Mouse (Mus musculus) liver, embryonic 15.5 days (tissue): Measurements from ENCODE around the gene Eno3. TPM values are rescaled to one million over a fixed set of nuclear protein-coding genes. Genes with fewer than 3 reads are reported as not detected.

Experiments used
- ATAC-seq: fragments of 200-750 bp; cut with Nextera tagmentation; 2 replicates; pipeline ENCODE4 v1.8.0; 2017; ENCODE audit warnings: moderate number of reproducible peaks, mild to moderate bottlenecking, moderate library complexity; ENCODE audit not compliant: insufficient read depth
- H3K27ac ChIP-seq: fragments of 300-500 bp; sonication (generic); replicated peaks from 2 replicates; pipeline ENCODE4 v1.5.1; 2015; ENCODE audit warnings: mild to moderate bottlenecking, inconsistent platforms
- H3K27me3 ChIP-seq: fragments of 300-500 bp; sonication (generic); 2 replicates; pipeline ENCODE4 v1.6.1; 2015; ENCODE audit warnings: mild to moderate bottlenecking, inconsistent platforms
- H3K36me3 ChIP-seq: fragments of 300-500 bp; sonication (generic); replicated peaks from 2 replicates; pipeline ENCODE4 v1.6.1; 2015; ENCODE audit warnings: moderate library complexity, mild to moderate bottlenecking, inconsistent platforms
- H3K4me1 ChIP-seq: fragments of 300-500 bp; sonication (generic); replicated peaks from 2 replicates; pipeline ENCODE4 v1.6.1; 2015; ENCODE audit warnings: inconsistent platforms
- H3K4me2 ChIP-seq: fragments of 300-500 bp; sonication (generic); 2 replicates; pipeline ENCODE4 v1.6.1; 2015; ENCODE audit warnings: moderate library complexity, mild to moderate bottlenecking, inconsistent platforms
- H3K4me3 ChIP-seq: fragments of 300-500 bp; sonication (generic); replicated peaks from 2 replicates; pipeline ENCODE4 v1.5.1; 2015; ENCODE audit warnings: mild to moderate bottlenecking, inconsistent platforms
- H3K9ac ChIP-seq: fragments of 300-500 bp; sonication (generic); 2 replicates; pipeline ENCODE4 v1.6.1; 2015; ENCODE audit warnings: moderate library complexity, mild to moderate bottlenecking, inconsistent platforms
- H3K9me3 ChIP-seq: fragments of 300-500 bp; sonication (generic); replicated peaks from 2 replicates; pipeline ENCODE4 v1.6.1; 2016; ENCODE audit warnings: inconsistent platforms
- WGBS: fragments of 180-500 bp; shearing (Covaris S2); methylation state at CpG from one replicate; pipeline ENCODE4 v1.1.7; 2015; ENCODE audit warnings: mixed read lengths; ENCODE audit not compliant: insufficient replicate concordance; 5-methylcytosine and 5-hydroxymethylcytosine counted together
- polyA plus RNA-seq: library from polyadenylated mRNA; unstranded; fragments of >200 nt; fragmentation: Nextera tagmentation; extraction: Ambion mirVana; gene quantifications from 2 replicates; pipeline ENCODE4 v1.2.1, GENCODE M21; 2015

Gene Eno3
- polyA plus RNA-seq, 1 experiment from 2014 or later, result 18.2 TPM

- no peak overlapping the region for H3K4me3 ChIP-seq
- no peak overlapping the region for H3K27ac ChIP-seq
- peaks cover 17% of the 10 kb centered on the region for H3K4me1 ChIP-seq
- no peak overlapping the region for H3K4me2 ChIP-seq
- no peak for ATAC-seq
- no peaks in the 10 kb centered on the region for H3K9me3 ChIP-seq
- H3K27me3 ChIP-seq, result no peaks in the 10 kb centered on the region
- no peaks in the 10 kb centered on the region for H3K36me3 ChIP-seq
- no peak overlapping the region for H3K9ac ChIP-seq
- 29% methylated on average over 4 of the region's 4 CpGs for WGBS
Observed at GRCm38 (mm10) chr11:70625473-70625872, 31.5 kb upstream of the Eno3 start.

- Histone ChIP-seq H3K4me3 (no peak overlapping the region), H3K4me2 (no peak overlapping the region), H3K36me3 (no peaks in the 10 kb centered on the region), H3K27ac (no peak overlapping the region), H3K4me1 (peaks cover 20% of the 10 kb centered on the region), H3K9me3 (no peaks in the 10 kb centered on the region), H3K27me3 (no peaks in the 10 kb centered on the region), H3K9ac (no peak overlapping the region)
- ATAC-seq, result no peak
- 58% methylated on average over 4 of the region's 4 CpGs for WGBS
Observed at GRCm38 (mm10) chr11:70626877-70627276, 30.1 kb upstream of the Eno3 start.

GRCm38 (mm10) chr11:70628431-70628830 is 28.6 kb upstream of the Eno3 start:
- WGBS, result 48% methylated on average over 2 of the region's 2 CpGs
- no peak overlapping the region for H3K4me2 ChIP-seq
- H3K9ac ChIP-seq, result no peak overlapping the region
- H3K36me3 ChIP-seq, result no peaks in the 10 kb centered on the region
- no peaks in the 10 kb centered on the region for H3K27me3 ChIP-seq
- peaks cover 17% of the 10 kb centered on the region for H3K4me1 ChIP-seq
- no peaks in the 10 kb centered on the region for H3K9me3 ChIP-seq
- no peak overlapping the region for H3K4me3 ChIP-seq
- H3K27ac ChIP-seq, result no peak overlapping the region
- no peak for ATAC-seq

DNA sequence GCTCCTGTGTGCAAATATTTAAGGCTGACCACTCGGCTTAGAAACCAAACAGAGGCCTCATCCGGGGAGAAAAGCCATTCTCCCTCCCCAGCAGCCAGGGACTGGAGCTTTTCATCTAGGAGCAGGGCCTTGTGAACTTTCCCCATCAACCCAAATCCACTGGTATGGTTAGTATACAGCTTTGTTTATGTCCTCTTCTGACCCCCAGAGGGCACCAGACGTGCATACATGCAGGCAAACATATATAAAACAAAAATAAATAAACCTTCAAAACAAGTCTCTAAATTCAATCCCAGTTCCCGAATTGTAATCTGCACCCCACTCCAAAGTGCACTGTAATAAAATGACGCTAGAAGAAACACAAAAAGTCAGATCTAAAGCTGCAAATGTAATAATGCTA is 27.4 kb upstream of the Eno3 start:
- WGBS, result 34% methylated on average over 5 of the region's 5 CpGs
- Histone ChIP-seq H3K4me2 (no peak overlapping the region), H3K9me3 (no peaks in the 10 kb centered on the region), H3K27ac (no peak overlapping the region), H3K4me1 (peaks cover 17% of the 10 kb centered on the region), H3K36me3 (no peaks in the 10 kb centered on the region), H3K27me3 (no peaks in the 10 kb centered on the region), H3K4me3 (no peak overlapping the region), H3K9ac (no peak overlapping the region)
- ATAC-seq, result no peak

DNA sequence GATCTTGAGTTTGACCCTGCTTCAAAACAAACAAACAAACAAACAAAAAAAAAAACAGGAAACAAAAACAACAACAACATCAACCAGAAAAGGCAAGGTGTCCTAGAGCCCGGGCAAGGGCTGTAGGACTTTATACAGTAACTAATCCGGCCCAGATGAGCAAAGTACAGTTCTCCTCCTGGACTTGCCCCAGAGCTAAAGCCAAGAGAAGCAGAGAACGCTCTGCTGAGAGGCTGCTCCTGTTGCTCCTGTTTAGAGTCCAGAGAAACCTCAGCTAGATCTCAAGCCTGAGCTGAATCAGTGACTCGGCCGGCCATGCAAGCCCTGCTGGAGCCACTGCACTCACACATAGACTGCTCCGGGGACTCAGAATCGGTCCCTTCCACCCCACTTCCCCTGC is 26.9 kb upstream of the Eno3 start:
- H3K27me3 ChIP-seq, result no peaks in the 10 kb centered on the region
- peak overlapping the region; percentile 53 for H3K27ac ChIP-seq
- WGBS, result 36% methylated on average over 7 of the region's 7 CpGs
- H3K9me3 ChIP-seq, result no peaks in the 10 kb centered on the region
- no peaks in the 10 kb centered on the region for H3K36me3 ChIP-seq
- no peak overlapping the region for H3K4me3 ChIP-seq
- ATAC-seq, result no peak
- H3K4me2 ChIP-seq, result peak overlapping the region; percentile 7; the same call in 1 of the 2 replicates
- peak overlapping the region; percentile 18; the same call in 1 of the 2 replicates for H3K9ac ChIP-seq
- peaks cover 17% of the 10 kb centered on the region for H3K4me1 ChIP-seq

DNA sequence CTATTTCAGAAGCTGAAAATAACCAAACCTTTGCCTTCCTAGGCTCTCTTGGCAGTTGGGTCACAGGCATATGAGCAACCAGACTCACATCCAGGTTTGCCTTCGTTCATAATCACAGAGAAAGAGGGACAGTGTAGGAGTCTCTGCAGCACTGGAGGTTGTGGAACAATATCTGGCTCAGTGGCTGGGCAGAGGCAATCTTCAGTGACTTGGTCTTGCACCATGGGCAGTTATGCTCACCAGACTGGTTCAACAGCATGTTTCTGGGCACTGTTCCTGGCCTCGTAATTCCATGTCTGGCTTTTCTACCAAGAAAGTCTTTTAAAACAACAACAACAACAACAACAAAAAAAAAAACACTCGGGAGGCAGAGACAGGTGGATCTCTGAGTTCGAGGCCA is 21.4 kb upstream of the Eno3 start:
- no peak overlapping the region for H3K27ac ChIP-seq
- WGBS, result 68% methylated on average over 4 of the region's 4 CpGs

GRCm38 (mm10) chr11:70637764-70638163 is 19.2 kb upstream of the Eno3 start:
- no peaks in the 10 kb centered on the region for H3K9me3 ChIP-seq
- H3K27me3 ChIP-seq, result no peaks in the 10 kb centered on the region
- H3K36me3 ChIP-seq, result no peaks in the 10 kb centered on the region
- ATAC-seq, result no peak
- H3K9ac ChIP-seq, result 0 out of 2 replicates have a peak overlapping the region, but pooled peaks have one; percentile 12
- H3K27ac ChIP-seq, result peak overlapping the region; percentile 90
- H3K4me1 ChIP-seq, result peaks cover 49% of the 10 kb centered on the region
- WGBS, result 93% methylated on average over 1 of the region's 1 CpGs
- H3K4me3 ChIP-seq, result no peak overlapping the region
- no peak overlapping the region for H3K4me2 ChIP-seq

More for the DNA sequence above, 21.4 kb upstream of the Eno3 start:
- H3K9me3 ChIP-seq, result no peaks in the 10 kb centered on the region
- no peak for ATAC-seq
- no peak overlapping the region for H3K4me2 ChIP-seq
- H3K27me3 ChIP-seq, result no peaks in the 10 kb centered on the region
- H3K4me3 ChIP-seq, result no peak overlapping the region
- H3K4me1 ChIP-seq, result peaks cover 42% of the 10 kb centered on the region
- no peak overlapping the region for H3K9ac ChIP-seq
- no peaks in the 10 kb centered on the region for H3K36me3 ChIP-seq

DNA sequence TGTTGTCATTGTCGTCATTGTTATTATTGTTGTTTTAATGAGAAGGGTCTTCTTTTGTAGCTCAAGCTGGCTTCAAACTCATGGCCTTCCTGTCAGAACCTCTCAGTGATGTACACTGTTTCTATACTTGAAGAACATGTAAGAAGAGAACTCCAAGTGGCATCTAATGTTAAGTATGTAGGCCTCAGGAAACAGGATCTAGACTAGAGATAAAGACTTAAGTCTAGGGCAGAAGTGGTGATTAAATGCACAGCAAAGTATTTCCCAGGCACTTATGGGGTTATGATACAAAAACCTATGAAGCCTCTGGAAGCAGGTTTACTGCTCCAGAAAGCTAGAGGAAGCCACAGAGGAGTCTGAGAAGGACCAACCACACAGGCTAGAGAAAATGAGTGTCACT is 18.7 kb upstream of the Eno3 start:
- H3K9me3 ChIP-seq, result no peaks in the 10 kb centered on the region
- ATAC-seq, result peak; percentile 16; the same call in 1 of the 2 replicates
- peak overlapping the region; percentile 60 for H3K4me2 ChIP-seq
- no peaks in the 10 kb centered on the region for H3K27me3 ChIP-seq
- H3K36me3 ChIP-seq, result 0 out of 2 replicates have a peak, but pooled peaks cover 2% of the 10 kb centered on the region
- H3K9ac ChIP-seq, result peak overlapping the region; percentile 30; the same call in 1 of the 2 replicates
- peaks cover 49% of the 10 kb centered on the region for H3K4me1 ChIP-seq
- H3K27ac ChIP-seq, result peak overlapping the region; percentile 90
- peak overlapping the region; percentile 27 for H3K4me3 ChIP-seq
- WGBS, result 27% methylated on average over 1 of the region's 1 CpGs

- Histone ChIP-seq H3K4me3 (peak within 1 kb of the TSS; percentile 27), H3K4me2 (peak within 1 kb of the TSS; percentile 60), H3K36me3 (0 out of 2 replicates have a peak, but pooled peaks cover 7% of the 10 kb centered on the region), H3K4me1 (peaks cover 49% of the 10 kb centered on the region), H3K9ac (peak within 1 kb of the TSS; percentile 30; the same call in 1 of the 2 replicates), H3K27me3 (no peaks in the 10 kb centered on the region), H3K9me3 (no peaks in the 10 kb centered on the region), H3K27ac (peak within 1 kb of the TSS; percentile 90)
- WGBS, result 6% methylated on average over 5 of the region's 5 CpGs
- peak; percentile 88 for ATAC-seq
Observed at GRCm38 (mm10) chr11:70638714-70639278, 18.2 kb upstream of the Eno3 start, which contains the start of gene Gp1ba. Gene Gp1ba (plus strand): TSS chr11:70639122.

DNA sequence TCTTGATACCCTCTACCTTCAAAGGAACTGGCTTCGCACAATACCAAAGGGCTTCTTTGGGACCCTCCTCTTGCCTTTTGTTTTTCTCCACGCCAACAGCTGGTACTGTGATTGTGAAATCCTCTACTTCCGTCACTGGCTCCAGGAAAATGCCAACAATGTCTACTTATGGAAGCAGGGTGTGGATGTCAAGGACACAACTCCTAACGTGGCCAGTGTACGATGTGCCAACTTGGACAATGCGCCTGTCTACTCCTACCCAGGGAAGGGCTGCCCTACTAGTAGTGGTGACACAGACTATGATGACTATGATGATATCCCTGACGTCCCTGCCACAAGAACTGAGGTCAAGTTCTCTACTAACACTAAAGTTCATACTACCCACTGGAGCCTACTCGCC is 17.0 kb upstream of the Eno3 start:
- Histone ChIP-seq H3K4me3 (no peak overlapping the region), H3K27ac (peak overlapping the region; percentile 90; the same call in 1 of the 2 replicates), H3K4me1 (peaks cover 49% of the 10 kb centered on the region), H3K4me2 (no peak overlapping the region), H3K27me3 (no peaks in the 10 kb centered on the region), H3K9ac (no peak overlapping the region), H3K36me3 (peaks cover 16% of the 10 kb centered on the region), H3K9me3 (no peaks in the 10 kb centered on the region)
- no peak for ATAC-seq
- WGBS, result 71% methylated on average over 8 of the region's 8 CpGs

DNA sequence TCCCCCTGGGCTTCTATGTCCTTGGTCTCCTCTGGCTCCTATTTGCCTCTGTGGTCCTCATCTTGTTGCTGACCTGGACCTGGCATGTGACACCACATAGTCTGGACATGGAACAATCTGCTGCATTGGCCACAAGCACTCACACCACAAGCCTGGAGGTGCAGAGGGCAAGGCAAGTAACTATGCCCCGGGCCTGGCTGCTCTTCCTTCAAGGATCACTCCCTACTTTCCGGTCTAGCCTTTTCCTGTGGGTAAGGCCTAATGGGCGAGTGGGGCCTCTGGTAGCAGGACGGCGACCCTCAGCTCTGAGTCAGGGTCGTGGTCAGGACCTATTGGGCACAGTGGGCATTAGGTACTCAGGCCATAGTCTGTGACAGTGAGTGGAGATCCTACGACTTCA is 15.8 kb upstream of the Eno3 start:
- H3K36me3 ChIP-seq, result peaks cover 22% of the 10 kb centered on the region
- 57% methylated on average over 7 of the region's 7 CpGs for WGBS
- no peak overlapping the region for H3K4me2 ChIP-seq
- no peaks in the 10 kb centered on the region for H3K9me3 ChIP-seq
- ATAC-seq, result no peak
- no peaks in the 10 kb centered on the region for H3K27me3 ChIP-seq
- no peak overlapping the region for H3K9ac ChIP-seq
- H3K4me3 ChIP-seq, result no peak overlapping the region
- H3K4me1 ChIP-seq, result peaks cover 62% of the 10 kb centered on the region
- no peak overlapping the region for H3K27ac ChIP-seq

DNA sequence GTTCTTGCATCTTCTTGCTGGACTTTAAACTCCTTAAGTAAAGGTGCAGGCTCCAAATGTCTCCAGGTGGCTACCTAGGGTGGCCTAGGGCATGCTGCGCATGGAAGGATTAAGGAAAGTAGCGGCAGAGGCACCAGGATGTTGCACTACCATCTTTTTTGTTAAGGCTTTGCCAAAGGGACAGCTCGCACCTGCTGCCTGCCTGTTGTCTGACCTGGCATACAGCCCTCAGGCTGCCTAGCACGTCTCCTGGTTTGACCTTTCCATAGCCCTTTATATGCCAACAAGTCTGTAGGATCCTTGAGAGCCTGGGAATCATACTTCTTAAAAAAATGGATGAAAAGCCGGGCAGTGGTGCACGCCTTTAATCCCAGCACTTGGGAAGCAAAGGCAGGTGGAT is 14.0 kb upstream of the Eno3 start:
- Histone ChIP-seq H3K36me3 (peaks cover 22% of the 10 kb centered on the region), H3K27me3 (no peaks in the 10 kb centered on the region), H3K9me3 (no peaks in the 10 kb centered on the region), H3K4me2 (no peak overlapping the region), H3K9ac (no peak overlapping the region), H3K4me1 (peaks cover 53% of the 10 kb centered on the region), H3K4me3 (no peak overlapping the region), H3K27ac (no peak overlapping the region)
- WGBS, result 66% methylated on average over 6 of the region's 6 CpGs
- ATAC-seq, result no peak
